Mouse (Mus musculus): ENCODE data around the gene Atf6b.

DNA sequence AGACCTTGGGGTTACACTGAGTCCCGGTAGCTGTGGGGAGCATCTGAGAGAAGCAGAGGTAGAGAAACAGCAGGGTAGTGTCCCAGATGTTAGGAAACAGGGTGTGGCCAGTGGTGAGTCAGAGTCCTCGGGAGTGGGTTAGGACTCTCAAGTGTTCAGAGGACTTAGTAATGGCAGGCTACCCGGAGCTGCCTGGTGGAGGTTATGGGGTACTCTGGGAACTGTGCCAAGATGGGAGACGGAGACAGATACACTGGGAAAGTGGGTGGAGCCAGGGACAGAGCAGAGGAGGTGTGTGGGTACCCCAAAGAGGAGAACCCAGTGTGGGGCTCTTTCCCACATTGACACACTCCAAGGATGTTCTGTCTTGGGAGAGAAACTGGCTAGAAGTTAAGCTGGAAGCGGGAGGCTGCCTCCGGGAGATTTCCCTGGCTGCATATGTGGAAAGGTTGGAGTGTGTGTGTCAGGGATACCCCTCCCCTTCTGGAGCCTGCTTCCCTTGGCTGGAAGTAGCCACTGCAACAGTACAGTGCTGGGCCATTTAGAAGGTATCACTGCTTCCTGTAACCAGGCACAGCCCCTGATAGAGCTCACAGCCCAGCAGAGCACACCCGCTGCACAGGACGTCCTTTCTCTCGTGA is 37.4 kb downstream of the Atf6b start:
- TF ChIP-seq EP300 (IDR thresholded peaks at IDR 0.05; ENCODE audit: low read depth) (no peak), CTCF (IDR thresholded peaks at IDR 0.05; ENCODE audit: low read depth) (no peak)

Measured in liver, postnatal 0 days (tissue).